Mouse (Mus musculus) retina, postnatal 7 days (tissue): ENCODE measurements at regions not wholly inside any gene's neighbourhood (a gene's known extent, or its start where the extent isn't known, plus 50 kb on each side); places are given as distances from the start of the nearest gene placed in this dataset.
"Not testable (repeated sequence)": the region's sequence is repeated elsewhere in the genome, so short reads cannot be mapped to it uniquely, and the experiment has no call there.

Source experiments
- DNase-seq: peaks from one replicate; pipeline ENCODE4 v3.0.0-alpha.2; 2012; ENCODE audit warnings: low read depth, low spot score

DNA sequence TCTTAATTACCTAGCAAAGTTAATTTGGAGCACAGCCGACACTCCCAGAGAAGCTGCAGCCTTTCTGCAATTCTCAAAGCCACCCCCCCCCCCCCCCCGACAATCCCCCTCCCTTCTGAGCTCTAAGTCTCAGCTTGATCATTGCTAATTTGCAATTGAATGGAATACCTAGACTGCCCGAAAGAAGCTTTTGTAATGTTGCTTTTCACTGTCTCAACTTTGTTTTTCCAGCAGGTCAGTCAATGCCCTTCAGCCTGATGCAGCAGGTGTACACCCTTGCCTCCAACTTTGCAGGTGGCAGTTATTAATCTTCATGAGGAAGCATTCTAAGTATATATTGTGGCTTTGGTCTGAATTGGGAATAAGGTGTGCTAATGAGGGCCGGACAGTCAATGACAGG is 1006.6 kb upstream of the Gm8797 start:
- DNase-seq: no peak

DNA sequence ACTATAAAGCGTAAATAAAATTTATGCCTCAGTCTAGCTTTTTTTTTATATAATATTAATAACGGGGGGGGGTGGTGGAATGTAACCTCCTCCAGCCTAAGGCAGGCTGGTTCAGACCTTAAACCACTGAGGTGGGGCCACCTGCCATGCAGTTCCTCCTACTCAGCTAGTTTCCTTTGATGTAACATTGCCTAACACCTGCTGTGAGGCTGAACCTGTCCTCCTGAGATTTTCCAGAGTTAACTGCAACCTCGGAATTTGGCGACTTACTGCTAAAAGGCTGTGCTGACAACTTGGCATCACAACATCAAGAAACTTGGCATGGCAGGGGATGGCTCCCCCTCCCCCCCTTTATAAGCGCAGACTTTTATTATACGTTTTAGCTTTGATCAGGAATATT is 1006.0 kb upstream of the Gm8797 start:
- no peak for DNase-seq

DNA sequence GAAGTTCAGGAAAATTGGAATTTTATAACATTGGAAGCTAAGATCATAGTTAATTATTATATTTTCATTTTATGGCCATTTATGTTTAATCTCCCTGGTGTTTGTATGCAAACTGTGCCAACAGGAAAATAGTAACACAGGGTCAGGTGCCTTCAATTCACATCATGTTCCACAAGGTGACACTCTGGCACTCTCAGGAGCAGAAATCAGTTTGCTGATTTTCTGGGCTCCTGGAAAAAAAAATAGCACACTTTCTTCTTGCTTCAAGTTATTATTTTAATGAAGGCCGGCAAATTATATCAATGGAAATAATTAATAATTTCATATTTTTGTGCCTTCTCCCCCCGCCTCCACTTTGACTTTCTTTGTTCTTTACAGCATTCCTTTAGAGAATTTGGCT is 994.5 kb upstream of the Gm8797 start:
- no peak for DNase-seq

DNA sequence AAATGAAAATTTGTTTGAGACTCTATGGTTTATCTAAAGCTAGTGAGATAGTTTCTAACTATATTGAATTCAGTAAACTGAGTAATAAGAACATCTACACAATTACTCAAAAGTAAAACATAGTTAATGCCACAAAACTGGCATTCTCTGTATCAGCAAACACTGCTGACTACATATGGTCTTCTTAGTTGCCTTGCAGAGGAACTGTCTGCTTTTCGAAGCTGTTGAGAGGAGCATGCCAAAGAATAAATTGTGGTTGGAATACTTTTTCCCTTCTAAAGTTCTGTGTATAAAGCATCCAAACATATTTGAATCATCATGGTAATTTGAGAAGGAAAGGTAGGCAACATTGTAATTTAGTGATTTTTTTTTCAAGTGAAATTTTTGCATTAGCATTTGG is 993.5 kb upstream of the Gm8797 start:
- no peak for DNase-seq

DNA sequence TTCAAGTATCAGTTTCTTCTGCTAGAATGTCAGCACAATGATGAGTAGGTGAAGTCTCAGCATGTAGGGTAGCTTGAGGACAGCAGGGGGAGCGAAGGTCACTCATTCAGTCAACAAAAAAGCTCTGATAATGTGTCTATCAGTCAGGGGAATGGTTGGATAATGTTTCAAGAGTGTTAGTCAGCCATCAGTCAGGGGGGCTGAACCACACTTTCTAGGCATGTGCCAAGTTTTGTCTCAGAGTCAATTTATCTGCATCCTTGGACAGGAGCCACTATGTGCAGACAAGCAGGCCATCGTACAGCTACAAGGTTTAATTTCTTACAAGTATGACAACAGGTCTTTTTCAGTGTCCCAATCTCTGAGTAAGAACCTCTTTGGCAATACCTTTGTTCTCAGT is 987.5 kb upstream of the Gm8797 start:
- no peak for DNase-seq

DNA sequence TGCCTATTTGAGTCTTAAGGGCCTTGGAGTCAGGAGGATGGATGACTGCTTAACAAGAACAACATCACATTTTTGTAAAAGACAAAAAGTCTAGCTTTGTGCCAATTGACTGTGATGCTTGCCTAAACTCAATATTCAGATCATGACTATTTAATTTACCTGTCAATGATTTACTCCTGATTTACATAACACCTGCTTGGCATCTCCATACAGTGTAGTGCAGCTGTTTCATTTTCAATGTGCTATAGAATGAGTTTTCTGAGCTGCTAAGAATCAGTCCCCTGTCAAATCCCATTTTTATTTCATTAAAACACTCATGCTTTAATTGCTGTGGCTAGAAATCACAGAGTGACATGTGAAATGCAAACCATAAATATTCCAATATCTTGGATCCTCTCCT is 974.0 kb upstream of the Gm8797 start:
- DNase-seq: no peak

DNA sequence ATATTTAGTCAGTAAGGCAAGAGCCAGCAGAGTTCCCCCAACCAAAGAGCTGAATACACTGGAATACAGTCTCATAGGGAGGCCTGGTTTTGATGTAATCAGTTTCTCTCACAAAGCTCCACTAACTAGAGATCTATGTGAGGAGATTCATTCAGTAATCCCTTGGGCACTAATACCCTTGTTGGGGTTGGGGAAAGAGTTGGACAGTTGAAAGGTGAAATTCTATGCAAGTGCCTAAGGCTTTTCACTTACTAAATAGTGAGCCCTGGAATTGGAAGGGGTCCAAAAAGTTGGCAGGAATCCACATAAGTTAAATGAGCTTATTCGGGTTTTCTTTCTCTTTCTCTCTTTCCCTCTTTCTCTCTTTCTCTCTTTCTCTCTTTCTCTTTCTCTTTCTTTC is 965.4 kb upstream of the Gm8797 start:
- DNase-seq: no peak

DNA sequence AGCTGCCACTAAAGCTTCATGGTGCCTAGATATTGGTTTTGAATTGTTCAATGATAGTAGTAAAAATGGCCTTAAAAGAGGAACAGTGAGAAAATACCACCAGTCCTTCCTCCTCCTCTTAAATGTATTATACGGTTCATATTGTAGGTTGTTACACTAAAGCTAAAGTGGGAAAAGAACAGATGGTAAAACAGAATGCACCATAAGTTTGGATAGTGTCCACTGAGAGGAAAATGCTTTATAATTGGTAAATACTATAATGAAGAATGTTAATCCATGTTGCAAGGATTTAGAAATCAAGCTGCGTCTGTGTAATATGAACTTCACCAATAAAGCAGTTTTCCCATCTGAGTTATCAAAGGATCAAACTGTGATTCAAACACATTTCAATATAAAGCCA is 957.5 kb upstream of the Gm8797 start:
- no peak for DNase-seq

DNA sequence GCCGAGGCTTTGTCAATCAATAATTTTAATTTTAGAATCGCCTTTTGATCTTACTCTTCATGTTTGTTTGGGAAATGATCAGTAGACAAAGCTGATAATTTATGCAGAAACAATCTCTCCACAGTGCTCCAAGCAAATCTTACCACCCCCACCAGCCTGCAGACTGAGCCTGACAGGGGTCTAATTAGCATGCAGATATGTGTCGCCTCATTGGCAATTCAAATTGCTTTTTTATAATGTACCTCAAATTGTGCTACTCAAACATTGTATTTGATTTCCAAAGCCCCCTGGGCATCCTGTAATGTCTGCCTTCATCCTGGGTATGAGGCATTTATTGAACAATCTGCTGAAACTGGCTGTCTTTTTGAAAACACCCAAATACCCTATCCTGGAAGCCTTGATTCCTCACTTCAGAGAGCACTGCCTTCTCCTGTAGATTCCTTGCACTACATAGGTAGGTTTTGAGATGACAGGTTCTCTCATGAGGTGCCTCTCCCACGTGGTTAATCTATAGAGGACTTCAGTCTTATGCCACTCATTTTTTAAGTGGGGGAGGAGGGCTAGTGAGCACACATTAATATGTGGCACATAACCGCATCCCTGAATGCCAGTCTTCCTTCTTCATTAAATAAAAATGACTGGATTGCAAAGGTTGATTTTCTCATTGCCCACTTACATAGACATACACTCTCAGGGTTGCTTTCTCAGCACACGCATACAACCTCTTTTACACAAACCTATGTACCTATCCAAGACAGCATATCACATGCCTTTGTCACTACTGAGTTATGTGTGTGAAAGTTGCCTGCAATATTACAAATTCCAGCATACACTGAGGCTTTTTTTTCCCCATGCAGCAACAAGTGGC is 954.3 kb upstream of the Gm8797 start:
- no peak for DNase-seq

DNA sequence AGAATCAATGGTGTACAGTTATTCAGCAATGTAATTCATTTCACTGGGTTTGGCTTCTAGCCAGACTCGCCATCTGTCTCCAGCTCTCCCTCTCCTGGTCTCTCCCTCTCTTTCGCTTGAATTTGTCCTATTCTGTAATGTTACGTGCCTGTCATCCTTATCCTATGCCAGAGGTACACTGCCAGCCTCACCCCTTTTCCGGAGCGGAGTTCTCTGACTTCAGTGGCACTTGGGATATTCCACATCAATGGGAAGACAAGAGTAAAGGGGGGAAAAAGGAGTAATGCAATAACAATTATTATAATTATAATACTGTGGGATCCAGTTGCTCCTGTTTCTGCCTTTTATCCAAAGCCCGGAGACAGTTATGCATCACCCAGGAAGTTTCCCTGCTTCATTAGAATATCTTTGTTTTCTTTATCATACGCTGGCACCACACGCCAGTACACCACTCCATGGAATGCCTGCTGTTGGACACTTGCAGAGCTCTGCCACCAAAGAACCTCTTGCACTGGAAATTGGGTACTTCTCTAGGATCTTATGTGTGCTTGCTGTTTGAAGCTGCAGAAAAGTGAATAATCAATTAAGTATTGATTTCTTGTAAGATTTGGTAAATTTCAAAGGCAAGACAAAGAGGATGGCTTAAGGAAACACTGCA is 953.6 kb upstream of the Gm8797 start:
- DNase-seq: peak; percentile 41

DNA sequence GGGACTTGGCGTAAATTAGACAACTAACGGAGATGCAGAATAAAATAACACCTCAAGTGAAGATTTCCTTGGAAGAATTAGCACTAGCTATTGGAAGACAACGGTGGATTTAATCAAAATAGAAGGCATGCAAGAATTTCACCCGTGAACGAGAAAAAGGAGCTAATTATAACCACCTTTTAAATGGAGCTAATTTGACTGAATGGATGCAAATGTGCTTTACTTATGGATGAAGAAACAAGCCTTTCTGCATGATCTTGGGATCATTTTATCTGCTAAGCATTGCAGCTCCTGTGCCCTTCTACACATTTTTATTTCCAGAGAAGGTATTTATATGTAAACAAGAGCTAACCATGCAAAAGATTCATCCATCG is 953.1 kb upstream of the Gm8797 start:
- no peak for DNase-seq

DNA sequence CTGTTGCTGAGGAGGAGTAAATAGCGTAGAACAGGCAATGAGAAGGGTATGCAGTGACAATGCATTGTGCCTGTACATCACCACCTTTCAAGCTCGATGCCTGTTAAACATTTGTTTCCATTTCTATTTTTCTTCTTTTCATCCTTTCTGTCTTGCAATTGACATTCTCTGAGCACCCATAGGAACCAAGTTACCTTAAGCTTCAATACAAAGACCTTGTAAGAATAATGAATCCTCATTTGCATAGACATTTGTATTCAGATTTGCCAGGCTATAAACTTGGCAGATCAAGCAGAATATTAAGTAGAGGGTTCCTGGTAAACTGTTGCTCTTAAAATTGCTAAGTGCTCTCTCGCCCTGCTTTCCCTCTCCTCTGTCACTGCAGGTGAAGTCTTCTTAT is 952.2 kb upstream of the Gm8797 start:
- DNase-seq: no peak

DNA sequence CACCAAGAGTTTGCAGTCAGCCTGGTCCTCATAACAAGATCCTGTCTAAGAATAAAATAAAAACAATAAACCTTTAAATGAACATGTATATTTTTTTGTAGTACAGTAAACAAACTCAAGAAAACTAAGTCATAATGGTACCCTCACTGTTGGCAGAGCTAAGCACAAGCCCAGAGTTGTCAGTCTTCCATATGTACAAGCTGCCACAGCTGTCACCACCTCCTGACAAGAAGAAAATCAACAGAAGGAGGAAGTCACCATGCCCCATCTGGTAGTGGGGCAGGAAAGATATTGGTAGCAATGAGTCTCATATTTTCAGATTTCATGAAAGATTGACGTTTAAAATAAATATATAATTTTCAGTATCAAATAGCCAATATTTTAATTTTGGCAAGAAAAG is 916.1 kb upstream of the Gm8797 start:
- DNase-seq: no peak

DNA sequence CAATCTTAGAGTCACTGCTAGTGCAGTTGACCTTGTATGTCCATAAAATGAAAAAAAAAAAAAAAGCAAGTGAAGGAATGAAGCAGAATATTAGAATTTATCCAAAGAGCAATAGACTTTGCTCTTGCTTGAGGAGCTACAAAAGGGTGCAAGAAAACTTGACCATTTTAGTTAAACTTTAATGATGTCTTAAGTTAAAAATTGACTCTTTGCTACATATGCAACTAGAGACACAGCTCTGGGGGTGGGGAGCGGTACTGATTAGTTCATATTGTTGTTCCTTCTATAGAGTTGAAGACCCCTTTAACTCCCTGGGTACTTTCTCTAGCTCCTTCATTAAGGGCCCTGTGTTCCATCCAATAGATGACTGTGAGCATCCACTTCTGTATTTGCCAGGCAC is 915.0 kb upstream of the Gm8797 start:
- DNase-seq: no peak

DNA sequence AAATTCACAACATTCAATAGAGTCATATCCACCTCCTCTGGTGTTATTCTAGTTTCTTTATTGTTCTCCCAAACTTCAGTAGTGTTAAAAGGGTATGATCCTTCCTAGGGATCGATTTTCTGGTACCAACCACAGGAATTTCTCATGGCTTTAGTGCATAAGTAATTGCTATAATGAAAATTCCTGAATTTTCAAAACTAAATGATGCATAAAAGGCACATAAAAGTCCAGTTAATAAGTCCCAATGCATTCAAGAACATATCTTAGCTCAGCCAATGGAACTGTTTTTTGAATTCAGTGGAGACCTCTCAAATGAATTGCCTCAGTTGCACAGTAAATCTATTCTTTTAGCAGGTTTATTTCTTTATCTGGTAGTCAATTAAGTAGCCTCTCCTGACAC is 913.7 kb upstream of the Gm8797 start:
- DNase-seq: no peak

DNA sequence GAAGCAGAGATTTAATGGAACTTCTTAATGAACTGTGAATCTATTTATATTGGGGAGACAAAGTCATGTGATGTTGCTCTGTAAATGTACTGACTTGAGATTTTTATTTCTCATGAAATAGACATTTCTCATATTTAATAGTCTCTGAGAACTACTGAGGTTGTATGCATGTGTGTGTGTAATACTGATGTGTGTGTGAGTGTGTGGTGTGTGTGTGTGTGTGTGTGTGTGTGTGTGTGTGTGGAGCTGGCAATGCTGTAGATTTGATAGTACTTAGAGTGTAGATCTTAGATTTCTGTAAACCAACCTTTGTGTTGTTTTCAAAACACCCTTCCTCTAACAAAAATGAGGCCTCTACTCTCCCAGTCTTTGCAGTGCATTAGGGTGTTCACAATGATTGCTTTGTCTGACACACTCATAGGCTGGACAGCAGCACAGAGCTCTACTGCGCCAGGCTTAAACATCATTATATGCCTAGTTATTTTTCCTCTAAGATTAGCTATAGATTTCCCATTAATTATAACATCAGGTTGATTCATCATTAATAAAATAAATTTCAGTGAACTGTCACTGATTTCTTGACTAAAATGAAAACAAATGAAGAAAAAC is 895.5 kb upstream of the Gm8797 start:
- DNase-seq: no peak

DNA sequence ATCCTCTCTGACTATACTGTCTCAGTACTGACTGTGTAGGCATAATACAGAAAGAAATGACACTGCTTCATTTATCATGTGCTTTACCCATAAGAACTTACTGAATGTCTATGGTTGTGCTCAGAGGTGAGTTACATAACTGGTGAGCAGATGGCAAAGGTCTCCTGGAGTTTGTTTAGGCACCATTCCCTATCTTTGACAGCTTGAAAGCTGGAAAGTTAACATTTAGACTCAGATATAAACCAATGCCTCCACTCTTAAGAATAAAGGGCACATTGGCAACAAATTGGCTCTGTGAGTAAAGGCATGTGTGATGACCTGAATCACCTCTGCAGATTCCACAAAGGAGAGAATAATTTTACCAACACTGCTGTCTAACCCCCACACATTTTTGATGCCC is 894.0 kb upstream of the Gm8797 start:
- DNase-seq: no peak

DNA sequence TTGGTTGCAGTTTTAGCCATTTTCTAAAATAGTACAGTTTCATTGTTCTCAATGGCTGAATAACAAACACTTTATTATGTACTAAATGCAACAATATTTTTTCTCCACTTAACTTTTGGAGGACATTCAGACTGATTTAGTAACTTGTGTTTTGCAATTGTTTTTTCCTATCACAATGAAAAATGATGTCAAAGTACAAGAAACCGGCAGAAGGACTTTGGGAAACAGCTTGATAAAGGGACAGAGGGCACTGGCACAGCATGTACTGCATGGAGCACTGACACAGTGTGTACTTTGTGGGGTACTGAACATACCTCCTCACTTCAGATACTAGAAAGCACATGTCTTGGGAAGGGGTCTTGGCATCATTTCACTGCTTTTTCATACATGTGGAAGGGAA is 884.4 kb upstream of the Gm8797 start:
- DNase-seq: no peak

DNA sequence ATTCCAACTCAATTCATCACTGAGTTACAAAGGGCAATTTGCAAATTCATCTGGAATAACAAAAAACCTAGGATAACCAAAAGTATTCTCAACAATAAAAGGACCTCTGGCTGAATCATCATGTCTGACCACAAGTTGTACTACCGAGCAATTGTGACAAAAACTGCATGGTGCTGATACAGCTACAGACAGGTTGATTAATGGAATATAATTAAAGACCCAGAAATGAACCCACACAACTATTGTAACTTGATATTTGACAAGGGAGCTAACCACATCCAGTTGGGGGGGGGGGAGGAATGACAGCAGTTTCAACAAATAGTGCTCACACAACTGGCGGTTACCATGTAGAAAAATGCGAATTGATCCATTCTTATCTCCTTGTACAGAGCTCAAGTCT is 864.7 kb upstream of the Gm8797 start:
- DNase-seq: no peak

DNA sequence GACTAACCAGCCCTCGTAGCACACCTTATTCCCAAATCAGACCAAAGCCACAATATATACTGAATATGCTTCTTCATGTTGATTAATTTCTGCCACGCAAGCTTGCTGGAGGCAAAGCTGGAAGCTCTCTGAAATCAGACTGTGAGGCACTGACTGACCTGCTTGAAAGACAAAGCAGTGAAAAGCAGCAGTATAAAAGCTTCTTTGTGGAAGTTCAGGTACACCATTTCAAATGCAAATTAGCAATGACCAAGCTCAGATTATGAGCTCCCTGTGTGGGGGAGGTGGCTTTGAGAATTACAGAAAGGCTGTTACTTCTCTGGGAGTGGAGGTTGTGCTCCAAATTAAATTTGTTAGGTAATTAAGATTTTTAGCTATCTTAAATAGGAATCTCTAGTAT is 857.5 kb upstream of the Gm8797 start:
- DNase-seq: no peak

DNA sequence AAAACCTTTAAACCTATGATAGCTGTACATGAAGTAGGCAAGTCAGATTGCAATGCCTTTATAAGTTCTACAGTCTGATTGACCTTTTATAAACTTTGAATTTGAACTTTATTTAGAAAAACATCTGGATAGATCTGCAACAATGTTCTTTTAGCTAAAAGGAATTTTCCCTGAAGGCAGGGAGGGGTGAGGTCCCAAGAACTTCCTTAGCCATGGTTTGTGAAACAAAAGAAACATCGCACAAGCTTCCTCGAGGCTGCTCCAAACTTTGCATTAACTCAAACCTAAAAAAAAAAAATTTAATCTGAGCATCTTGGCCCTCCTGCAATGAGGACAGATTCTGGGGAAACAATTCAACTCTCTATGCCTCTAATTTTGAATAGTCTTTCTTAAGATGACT is 854.8 kb upstream of the Gm8797 start:
- no peak for DNase-seq

DNA sequence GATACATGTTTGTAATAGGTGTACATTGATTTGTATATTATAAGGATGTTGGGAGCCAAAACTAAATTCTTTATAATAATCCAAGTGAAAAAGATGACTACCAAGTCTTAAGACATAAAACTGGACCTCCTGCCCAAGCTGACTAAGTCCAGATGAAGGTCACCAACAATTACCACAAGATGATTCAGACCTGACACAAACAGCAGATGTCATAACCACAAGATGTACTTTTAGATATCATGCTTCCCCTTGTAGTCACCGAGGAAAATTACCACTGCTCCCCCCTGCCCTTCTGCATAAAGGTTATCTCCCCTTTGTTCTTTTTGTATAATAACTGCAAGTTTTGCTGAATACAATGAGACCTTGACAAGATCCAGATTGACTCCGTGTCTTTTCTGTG is 843.0 kb upstream of the Gm8797 start:
- DNase-seq: not testable (repeated sequence)

DNA sequence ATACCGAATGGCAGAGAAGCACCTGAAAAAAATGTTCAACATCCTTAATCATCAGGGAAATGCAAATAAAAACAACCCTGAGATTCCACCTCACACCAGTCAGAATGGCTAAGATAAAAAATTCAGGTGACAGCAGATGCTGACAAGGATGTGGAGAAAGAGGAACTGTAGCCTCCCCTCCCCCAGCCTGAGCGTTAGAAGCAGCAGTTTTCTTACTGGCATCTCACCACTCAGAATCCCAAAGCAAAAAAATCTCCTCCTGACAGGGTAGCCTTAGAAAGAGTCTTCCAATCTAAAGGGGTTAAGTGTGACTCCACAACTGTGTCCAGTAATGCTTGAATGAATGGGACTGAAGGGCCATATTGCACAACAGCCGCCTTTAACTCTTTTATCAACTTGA is 819.9 kb upstream of the Gm8797 start:
- not testable (repeated sequence) for DNase-seq
